Mouse (Mus musculus): ENCODE results near the gene Scgb1a1. TPM values are rescaled to one million over a fixed set of nuclear protein-coding genes. Genes with fewer than 3 reads are reported as not detected.
"Not testable (repeated sequence)": the region's sequence is repeated elsewhere in the genome, so short reads cannot be mapped to it uniquely, and the experiment has no call there.

Gene Scgb1a1
- polyA plus RNA-seq, 1 experiment, result not detected

DNA sequence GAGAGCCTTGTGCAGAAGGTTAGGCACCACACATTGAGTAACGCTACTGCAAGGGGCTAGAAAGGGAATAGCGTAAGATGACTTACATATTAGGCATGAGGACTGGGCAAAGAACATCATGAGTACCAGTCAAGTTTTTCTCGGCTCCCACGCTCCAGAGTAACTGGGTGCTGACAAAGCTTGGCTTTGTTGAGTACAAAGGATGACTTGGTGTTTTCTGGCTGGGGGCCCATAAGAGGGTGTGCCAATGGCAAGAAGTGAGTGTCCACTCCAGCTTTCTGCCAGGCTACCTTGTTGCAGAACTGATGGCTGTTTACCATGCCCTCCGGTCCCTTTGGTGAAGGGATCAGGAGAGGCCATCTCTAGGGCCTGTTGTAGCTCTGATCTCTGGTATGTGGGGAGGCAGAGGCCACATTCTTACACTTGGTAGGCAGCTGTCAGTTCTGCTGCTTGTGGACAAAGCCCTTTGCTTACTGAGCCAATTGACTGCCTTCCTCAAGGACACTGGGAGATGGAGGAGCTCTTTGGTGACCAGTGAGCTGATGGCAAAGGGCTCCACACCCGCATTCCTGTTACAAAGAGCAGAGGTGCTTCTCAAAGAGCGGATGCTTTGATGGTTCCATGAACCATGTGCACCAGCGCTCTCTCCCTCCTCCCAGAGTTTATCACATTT, 26.4 kb downstream of the Scgb1a1 start:
- DNase-seq (ENCODE audit: low read depth), result no peak
- TF ChIP-seq CTCF (IDR thresholded peaks at IDR 0.05; ENCODE audit: borderline replicate concordance, extremely low read depth, insufficient read depth, insufficient read length) (no peak), POLR2A (IDR thresholded peaks at IDR 0.05; ENCODE audit: borderline replicate concordance, extremely low read depth, insufficient read depth, insufficient read length, poor library complexity, severe bottlenecking) (no peak)

DNA sequence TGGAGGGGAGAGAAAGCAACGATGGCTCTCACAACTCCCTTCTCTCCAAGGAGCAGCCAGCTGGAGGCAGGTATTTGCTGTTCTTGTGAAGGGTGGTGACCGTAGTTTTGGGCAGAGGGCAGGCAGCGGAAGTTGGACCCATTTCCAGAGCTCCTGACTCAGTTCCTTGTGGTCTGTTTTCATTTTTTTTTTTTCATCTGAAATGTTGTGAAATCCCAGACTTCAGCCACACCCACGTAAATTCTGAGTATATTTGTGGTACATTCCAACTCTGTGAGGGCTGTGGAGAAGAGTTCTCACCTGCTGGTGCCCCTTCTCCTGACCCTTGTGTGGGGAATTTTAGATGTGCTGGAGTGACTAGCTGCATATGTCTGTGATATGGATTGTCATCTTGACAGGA, 27.7 kb downstream of the Scgb1a1 start:
- no peak for DNase-seq (ENCODE audit: low read depth)
- no peak for TF ChIP-seq POLR2A (IDR thresholded peaks at IDR 0.05; ENCODE audit: borderline replicate concordance, extremely low read depth, insufficient read depth, insufficient read length, poor library complexity, severe bottlenecking)
- TF ChIP-seq CTCF (IDR thresholded peaks at IDR 0.05; ENCODE audit: borderline replicate concordance, extremely low read depth, insufficient read depth, insufficient read length), result no peak

DNA sequence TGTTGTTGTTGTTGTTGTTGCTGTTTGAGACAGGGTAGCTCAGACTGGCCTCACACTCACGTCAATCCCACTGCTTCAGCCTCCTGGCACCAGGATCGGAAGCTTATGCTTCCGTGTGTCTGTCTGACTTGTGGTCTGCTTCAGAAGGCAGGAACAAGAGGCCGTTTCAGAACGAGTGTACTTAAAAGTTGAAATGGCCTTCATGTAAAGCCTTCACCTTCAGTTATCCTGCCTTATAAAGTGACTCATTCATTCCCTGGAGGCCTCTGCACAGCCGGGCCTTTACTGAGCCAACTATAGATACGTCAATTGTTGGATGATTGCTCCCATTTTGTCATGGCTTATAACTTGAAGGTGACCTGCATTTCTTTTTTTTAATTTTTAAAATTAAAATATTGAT, 28.4 kb downstream of the Scgb1a1 start:
- no peak for DNase-seq (ENCODE audit: low read depth)
- TF ChIP-seq CTCF (IDR thresholded peaks at IDR 0.05; ENCODE audit: borderline replicate concordance, extremely low read depth, insufficient read depth, insufficient read length), result no peak

DNA sequence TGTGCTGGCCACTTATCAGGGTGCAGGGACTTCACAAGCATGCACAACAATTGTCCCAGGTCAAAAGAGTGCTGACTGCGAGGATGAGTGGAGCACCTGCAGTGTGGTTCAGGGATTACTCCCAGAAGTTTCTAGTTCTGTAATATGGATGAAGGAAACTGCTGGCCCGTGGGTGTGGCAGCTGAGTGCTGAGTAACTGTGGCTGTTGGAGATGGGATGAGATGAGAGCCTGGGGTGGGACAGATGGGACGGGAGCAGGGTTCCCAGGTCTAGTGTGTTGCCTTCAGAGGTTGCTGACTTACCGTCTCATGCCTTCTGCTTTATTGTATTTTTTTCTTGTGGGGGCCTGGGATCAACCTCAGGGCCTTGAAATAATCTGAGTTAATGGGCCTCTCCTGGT, 28.8 kb downstream of the Scgb1a1 start:
- TF ChIP-seq CTCF (IDR thresholded peaks at IDR 0.05; ENCODE audit: borderline replicate concordance, extremely low read depth, insufficient read depth, insufficient read length) (no peak), POLR2A (IDR thresholded peaks at IDR 0.05; ENCODE audit: borderline replicate concordance, extremely low read depth, insufficient read depth, insufficient read length, poor library complexity, severe bottlenecking) (no peak)
- no peak for DNase-seq (ENCODE audit: low read depth)

DNA sequence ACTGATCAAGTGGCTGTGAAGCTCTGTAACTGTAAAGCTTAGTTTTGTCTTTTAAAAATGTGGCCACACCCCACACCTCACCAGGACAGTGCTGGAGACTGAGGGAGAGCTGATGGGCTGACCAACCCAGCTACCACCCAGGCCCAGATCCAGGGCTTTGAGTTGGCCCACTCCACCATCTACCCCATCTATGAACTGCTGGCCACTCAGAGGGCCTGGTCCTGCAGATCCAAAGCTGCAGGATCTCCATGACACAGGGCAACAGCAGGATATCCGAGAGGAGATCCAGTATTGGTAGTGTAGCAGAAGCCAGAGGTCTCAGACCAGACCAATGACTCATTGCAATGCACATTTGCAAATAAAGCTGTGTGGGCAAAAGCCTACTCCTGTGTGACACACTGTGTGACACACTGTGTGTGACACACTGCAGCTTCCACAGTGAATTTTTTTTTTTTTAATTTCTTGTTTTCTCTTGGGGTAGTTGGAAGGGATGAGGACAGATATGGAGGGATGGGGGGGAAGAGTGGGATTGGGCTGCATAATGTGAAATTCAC, 29.4 kb downstream of the Scgb1a1 start:
- no peak for TF ChIP-seq POLR2A (IDR thresholded peaks at IDR 0.05; ENCODE audit: borderline replicate concordance, extremely low read depth, insufficient read depth, insufficient read length, poor library complexity, severe bottlenecking)
- no peak for DNase-seq (ENCODE audit: low read depth)

DNA sequence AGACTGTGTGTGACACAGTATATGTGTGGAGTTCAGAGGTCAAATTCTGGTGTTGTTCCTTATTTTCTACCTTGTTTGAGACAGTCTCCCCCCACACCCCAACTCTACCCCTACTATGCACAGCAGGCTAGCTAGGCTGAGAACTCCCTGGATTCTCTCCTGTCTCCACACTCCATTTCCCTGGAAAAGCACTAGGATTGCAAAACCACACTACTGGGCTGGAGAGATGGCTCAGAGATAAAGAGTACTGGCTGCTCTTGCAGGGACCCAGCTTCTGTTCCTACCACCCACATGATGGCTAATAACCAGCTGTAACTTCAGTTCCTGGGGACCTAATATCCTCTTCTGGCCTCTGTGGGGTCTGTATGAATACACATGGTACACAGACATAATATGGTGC, 30.1 kb downstream of the Scgb1a1 start:
- TF ChIP-seq CTCF (IDR thresholded peaks at IDR 0.05; ENCODE audit: borderline replicate concordance, extremely low read depth, insufficient read depth, insufficient read length) (no peak), POLR2A (IDR thresholded peaks at IDR 0.05; ENCODE audit: borderline replicate concordance, extremely low read depth, insufficient read depth, insufficient read length, poor library complexity, severe bottlenecking) (no peak)
- DNase-seq (ENCODE audit: low read depth), result no peak

DNA sequence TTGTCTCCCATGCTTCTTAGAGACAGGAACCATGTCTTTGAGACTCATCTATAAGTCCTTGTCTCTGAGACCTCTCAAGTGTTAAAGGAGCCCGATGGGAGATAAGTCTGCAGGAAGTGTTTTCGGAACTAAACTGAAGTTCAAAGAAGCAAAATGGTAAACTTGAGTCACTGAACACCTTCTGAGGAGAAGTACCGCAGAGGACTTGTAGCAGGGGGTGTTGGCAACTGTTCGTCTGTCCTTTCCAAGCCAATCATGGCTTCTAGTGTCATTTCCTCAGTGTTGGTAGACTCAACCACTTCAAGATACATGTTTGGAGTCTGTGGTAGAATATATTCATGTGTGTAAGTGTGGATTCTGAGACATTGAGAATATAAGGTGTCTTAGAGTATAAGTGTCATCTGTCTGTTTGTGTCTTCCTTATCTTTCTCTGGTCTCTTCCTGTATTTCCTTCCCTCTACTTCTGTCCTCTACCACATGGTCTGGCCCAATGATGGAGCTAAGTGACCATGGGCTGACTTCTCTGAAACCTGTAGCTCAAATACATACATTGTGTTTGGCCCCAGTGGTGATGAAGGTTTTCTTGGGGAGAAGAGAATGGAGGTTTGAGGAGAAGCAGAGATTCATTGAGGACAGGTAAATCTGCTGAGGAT, 31.9 kb downstream of the Scgb1a1 start:
- TF ChIP-seq POLR2A (IDR thresholded peaks at IDR 0.05; ENCODE audit: borderline replicate concordance, extremely low read depth, insufficient read depth, insufficient read length, poor library complexity, severe bottlenecking) (no peak), CTCF (IDR thresholded peaks at IDR 0.05; ENCODE audit: borderline replicate concordance, extremely low read depth, insufficient read depth, insufficient read length) (no peak)
- DNase-seq (ENCODE audit: low read depth), result no peak

DNA sequence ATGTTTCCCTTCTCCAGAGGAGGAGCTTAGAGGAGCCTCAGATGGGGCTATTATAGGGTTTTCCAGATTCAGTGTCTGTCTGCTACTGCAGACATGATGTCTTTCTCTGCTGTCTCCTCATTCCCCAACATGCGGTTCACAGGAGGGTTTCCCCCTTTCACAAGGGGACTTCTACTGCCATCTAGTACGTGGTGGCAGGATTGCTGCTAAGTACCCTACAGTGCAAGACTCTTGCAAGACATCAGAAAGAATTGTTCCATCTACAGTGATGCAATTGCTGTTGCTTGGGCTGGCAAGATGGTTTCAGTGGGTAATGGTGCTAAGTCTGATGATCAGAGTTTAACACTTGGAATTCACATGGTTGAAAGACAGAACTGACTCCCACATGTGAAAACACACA, 32.6 kb downstream of the Scgb1a1 start:
- peak; percentile 61 for DNase-seq (ENCODE audit: low read depth)
- TF ChIP-seq POLR2A (IDR thresholded peaks at IDR 0.05; ENCODE audit: borderline replicate concordance, extremely low read depth, insufficient read depth, insufficient read length, poor library complexity, severe bottlenecking), result no peak
- TF ChIP-seq CTCF (IDR thresholded peaks at IDR 0.05; ENCODE audit: borderline replicate concordance, extremely low read depth, insufficient read depth, insufficient read length), result peak; percentile 36; the same call in 1 of the 2 replicates

DNA sequence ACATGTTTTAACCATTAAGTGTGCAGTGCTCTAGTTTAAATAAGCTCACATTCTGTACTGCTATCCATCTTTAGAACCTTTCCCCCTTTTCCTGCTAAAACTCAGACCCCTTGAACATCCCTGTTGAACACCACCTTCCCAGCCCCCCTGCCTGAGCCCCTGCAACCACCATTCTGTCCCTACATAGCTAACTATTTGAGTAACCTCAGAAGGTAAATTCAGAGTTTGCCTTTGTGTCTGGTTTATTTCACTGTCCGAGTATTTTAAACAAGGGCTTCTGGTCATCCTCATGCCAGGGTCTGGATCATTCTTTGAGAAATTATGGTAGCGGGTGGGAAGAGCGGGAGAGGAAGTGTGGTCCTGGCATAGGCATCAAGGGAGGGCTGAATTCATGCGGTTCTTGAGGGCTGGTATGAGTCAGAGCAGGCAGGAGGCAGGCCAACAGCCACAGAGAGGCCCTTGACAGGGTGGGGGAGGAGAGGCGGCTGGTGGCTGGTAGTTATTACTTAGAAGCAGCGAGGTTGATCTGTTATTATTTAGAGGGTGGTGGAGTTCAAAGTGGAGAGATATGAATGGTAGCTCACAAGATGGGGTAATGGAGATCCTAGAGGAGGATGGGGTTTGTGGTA, 34.8 kb downstream of the Scgb1a1 start:
- no peak for TF ChIP-seq CTCF (IDR thresholded peaks at IDR 0.05; ENCODE audit: borderline replicate concordance, extremely low read depth, insufficient read depth, insufficient read length)
- TF ChIP-seq POLR2A (IDR thresholded peaks at IDR 0.05; ENCODE audit: borderline replicate concordance, extremely low read depth, insufficient read depth, insufficient read length, poor library complexity, severe bottlenecking), result no peak

DNA sequence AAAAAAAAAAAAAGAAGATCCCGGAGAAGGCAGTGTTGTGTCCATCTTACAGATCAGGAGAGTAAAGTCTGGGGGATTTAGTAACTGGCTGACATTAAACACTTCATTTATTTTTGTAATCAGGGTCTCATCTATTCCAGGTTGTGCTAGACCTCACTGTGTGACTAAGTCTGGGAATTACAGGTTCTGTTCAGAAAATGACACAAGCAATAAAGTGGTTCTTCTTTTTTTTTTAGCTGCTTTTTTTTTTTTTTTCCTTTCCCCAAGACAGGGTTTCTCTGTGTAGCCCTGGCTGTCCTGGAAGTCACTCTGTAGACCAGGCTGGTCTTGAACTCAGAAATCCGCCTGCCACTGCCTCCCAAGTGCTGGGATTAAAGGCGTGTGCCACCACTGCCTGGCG, 35.8 kb downstream of the Scgb1a1 start:
- not testable (repeated sequence) for DNase-seq (ENCODE audit: low read depth)

More for the DNA sequence above, 34.8 kb downstream of the Scgb1a1 start:
- no peak for DNase-seq (ENCODE audit: low read depth)

DNA sequence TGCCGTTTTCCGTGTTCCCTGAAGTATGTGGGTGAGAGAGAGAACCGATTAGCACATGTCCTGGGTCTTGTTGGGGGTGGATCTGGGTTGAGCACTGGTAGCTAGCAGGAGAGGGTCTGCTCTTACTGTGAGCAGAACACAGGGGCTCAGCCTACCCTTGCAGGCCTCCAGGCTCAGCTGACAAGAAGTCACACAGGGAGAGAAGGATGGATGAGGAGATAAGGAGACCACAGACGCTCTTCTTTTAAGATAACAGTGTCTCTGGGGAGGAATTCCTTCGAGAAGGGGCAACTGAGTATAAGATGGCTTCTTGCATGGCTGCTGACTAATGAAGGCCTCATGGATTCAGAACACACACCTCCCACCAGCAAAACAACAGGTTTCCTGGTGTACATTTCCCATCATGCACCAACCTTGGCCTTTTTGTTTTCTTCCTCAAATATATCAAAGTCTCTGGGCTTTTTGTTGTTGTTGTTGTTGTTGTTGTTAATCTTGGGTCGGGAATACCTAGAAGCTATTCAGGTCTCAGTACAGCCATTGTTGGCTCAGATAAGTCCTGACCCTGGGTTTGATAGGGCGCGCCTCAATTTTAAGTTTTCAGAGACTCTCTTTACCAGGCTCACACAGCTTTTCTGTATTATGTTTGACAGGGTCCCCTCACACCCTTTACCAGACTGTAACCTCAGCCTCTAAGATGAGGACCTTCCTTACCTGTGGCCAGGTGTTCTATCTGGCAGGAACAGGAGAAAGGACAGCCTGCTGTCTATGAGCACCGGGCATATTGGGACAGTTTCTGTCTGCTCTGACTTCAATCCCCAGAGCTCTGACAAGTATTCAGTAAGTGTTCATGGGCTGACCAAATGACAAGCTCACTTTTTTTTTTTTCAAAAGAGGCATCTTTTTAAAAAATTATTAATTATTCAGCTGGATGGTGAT, 37.2 kb downstream of the Scgb1a1 start:
- no peak for DNase-seq (ENCODE audit: low read depth)
- no peak for TF ChIP-seq POLR2A (IDR thresholded peaks at IDR 0.05; ENCODE audit: borderline replicate concordance, extremely low read depth, insufficient read depth, insufficient read length, poor library complexity, severe bottlenecking)
- no peak for TF ChIP-seq CTCF (IDR thresholded peaks at IDR 0.05; ENCODE audit: borderline replicate concordance, extremely low read depth, insufficient read depth, insufficient read length)
